Mouse (Mus musculus) duodenum, adult 2 months (tissue): Measurements from ENCODE around the gene Mex3d. TPM values are rescaled to one million over a fixed set of nuclear protein-coding genes. Genes with fewer than 3 reads are reported as not detected.

ENCODE experiments used
- polyA plus RNA-seq: library from polyadenylated mRNA; depleted of rRNA; stranded (reverse); fragments of >200 nt; gene quantifications from 2 replicates; pipeline ENCODE4 v1.2.3, GENCODE M21; 2012; ENCODE audit warnings: low replicate concordance; rRNA removed

The Mex3d gene
- polyA plus RNA-seq = 13.6 and 24.5 TPM in 2 replicates

DNA sequence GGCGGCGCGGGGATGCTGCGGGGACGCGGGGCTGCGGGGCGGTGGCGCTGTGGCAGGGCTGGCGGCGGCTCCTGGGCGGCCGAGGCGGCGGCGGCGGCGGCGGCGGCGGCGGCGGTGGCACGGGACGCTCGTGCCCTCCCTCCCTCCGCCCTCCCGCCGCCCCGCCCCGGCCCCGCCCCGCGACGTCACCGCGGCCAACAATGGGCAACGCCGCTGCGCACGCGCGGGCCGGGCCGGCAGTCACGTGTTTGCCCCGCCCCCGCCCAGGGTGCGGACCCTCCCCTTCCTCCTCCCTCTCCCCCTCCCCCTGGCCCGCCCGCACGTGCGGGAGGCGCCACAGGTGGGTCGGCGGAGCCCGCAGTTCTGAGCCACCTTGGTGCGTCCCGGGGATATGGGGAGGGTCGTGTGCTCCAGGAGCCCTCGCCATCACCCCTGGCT, at the start of gene Mex3d:
TSS of gene Mex3d (minus strand) at position 138 of the 438 bp plus-strand sequence.

DNA sequence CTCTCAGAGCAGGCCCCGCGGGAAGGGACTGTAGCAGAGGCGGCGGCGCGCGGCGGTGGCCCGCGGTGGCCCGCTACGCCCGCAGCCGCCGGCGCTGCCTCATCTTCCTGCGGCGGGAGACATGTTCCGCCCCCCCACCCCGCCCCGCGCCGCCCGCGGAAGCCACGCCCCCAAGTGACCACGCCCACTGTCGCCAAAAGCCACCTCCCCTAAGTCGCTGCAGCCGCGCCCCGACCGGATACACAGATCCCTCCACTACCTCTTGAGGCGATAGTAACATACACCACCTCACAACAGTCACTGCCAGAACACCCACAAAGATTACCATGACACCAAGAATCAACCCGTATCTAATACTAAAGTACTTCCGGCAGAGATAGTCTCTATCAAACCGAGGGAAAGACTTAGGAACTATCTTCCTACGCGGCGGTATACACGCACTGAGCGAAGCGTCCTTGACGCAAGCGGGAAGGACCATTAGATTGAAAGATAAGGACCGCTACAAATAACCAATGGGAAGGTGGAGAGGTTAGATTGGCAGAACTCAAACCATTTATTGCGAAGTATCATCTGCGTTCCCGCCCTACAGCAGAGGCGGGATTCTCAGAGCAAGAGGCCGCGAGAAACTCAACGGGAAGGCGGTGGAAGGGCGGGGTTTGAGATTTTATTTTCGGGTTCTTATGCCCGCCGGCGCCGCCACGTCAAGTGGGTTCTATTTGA, 46.2 kb upstream of the Mex3d start, which contains the start of gene Tcf3:
TSS of gene Tcf3 (minus strand) at position 135 of the 720 bp plus-strand sequence.

DNA sequence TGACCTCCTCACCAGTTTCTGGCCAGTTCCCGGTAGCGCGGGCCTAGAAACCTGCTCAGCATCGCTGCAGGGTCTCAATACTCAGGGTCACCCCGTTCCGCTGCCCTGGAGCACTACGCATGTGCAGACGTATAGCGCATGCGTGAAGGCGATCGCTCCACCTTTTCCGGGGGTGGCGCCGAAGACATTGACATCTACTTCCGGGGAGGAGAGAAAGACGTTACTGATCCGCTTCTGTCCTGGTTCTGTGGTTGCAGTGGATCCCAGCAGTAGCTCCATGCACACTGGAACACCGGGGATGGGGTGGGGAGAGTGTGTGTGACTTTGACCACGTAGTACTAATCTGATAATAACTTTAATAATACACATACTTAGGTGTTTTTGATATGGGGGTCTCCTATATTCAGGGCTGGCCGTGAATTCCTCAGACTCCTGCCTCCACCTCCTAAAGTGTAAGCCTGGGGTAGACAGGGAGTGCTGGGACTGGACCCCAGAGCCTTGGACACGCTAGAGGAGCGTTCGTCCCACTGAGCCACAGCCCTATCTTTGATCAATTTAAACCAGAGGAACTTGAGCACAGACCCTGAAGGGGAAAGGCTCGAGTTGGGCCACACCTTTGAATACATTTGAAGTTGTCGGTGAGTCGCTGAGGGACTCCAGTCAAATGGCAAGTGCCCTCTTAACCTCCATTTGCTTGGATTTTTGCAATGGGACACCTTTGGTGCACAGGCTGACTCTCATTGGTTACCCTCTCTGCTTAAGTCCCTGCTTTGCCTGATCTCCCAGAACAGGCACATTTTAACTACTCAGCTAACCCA, 19.4 kb upstream of the Mex3d start, which contains the start of gene Uqcr11:
TSS of gene Uqcr11 (minus strand) at position 147 of the 818 bp plus-strand sequence.

DNA sequence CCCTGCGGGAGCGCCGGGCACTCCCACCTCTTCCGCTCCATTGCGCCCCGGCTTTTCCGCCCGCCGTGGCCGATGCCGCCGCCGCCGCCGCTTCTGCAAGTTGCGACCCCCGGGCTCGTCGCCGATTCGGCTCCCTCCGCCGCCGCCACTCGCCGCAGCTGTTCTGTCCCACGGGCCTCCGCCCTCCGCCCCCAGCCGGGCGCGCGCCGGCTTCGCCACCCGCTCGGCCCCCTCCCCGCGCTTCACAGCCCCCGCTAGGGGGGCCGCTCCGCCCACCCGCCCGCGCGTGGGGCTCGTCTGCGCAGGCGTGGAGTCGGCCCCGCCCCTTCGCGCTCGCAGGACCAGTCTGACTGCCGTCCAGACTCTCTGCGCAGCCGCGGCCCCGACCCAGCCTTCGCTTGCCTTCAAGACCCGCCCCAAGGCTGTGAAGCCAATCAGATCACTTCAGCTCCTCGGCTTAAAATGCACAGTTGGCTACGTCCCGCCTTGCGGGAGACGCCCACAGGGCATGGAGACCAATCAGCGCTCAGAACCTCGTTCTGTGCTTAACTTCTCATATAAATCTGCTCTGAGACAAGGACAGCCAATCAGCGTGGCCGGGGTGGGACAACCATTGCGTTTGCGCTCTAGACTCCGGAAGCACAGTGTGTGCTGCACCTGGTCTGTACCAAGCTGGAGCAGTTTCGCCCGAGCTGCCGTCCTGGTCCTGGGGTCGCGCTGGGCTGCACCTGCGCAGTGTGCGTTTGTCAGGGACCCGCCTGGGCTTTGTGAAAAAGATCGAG, 11.9 kb upstream of the Mex3d start, which contains the start of gene Mbd3:
TSS of gene Mbd3 (minus strand) at position 360 of the 782 bp plus-strand sequence.

DNA sequence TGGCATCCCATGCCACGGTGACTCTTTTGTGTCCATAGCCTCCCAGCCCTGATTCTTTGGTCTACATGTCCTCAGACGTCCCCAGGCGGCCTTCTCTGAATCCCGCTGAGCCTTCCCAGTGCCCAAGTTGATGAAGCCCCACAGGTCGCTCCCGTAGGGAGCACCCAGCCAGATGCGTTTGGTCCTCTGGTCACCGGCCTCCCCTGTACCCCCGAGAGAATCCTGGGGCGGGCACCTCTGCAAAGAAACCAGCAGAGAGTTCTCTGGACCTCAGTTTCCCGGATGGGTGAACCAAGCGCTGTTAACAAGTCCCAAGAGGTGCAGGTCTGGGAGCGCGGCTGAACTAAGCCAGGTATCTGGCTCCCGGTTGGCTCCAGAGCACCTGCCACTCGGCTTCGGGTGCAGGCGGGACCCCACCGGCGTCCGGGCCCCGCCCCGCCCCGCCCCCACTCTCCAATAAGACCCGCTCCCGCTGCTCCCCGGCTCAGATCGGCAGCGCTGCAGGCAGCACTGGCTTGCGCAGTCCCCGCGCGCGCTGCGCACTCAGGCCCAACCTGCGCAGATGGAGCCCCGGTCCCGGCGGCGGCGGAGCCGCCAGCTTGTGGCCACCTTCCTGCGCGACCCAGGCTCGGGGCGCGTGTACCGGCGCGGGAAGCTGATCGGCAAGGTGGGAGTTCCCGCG, 31.3 kb downstream of the Mex3d start, which contains the start of gene Plk5:
TSS of gene Plk5 (plus strand) at position 459 of the 682 bp plus-strand sequence.

DNA sequence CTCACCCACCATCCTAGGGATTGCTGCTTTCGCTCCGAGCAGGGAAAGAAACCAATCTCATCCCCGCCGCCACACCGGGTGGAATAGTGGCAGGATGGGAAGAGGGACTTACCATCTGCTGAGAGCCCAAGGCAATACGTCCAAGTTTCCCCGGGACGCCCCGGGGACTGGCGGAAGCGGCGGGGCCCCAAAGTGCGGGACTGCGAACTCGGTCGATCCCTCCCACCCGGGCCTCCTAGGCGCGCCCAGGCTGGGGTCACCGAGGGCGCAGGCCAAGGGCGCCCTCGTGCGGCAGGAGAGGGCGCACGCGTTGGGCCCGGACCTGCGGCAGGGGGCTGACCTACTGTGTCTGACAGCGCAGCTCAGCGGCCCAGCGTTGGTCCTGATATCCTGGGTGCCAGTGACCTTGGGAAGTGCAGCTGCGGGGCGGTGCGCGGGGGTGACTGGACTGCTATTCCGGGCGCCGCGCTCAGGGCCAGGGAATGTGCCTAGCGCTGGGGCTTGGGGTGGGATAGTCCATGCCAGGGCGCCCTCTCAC, 39.1 kb downstream of the Mex3d start, which contains the start of gene Adamtsl5:
TSS of gene Adamtsl5 (minus strand) at position 169 of the 538 bp plus-strand sequence.

Other genes starting within 250 kb of the Mex3d start
- 5,808 and 7,935 TPM in 2 replicates for gene Atp5d, start 249.0 kb downstream of the Mex3d start, polyA plus RNA-seq
- gene Cbarp, start 246.8 kb downstream of the Mex3d start, polyA plus RNA-seq = 6.3 and 6.6 TPM in 2 replicates
- gene Midn, start 239.4 kb downstream of the Mex3d start, polyA plus RNA-seq = 198 and 360 TPM in 2 replicates
- 46.7 and 55.3 TPM in 2 replicates for gene Cirbp, start 221.7 kb downstream of the Mex3d start, polyA plus RNA-seq
- gene 1600002K03Rik, start 214.7 kb downstream of the Mex3d start, polyA plus RNA-seq = 12.6 and 12.7 TPM in 2 replicates
- gene Efna2, start 208.2 kb downstream of the Mex3d start, polyA plus RNA-seq = 2.0 and 2.2 TPM in 2 replicates
- gene Mum1, start 161.2 kb downstream of the Mex3d start, polyA plus RNA-seq = 14.5 and 19.2 TPM in 2 replicates
- gene Ndufs7, start 138.5 kb downstream of the Mex3d start, polyA plus RNA-seq = 967 and 1,434 TPM in 2 replicates
- gene Gamt, start 126.6 kb downstream of the Mex3d start, polyA plus RNA-seq = 15.1 and 43.1 TPM in 2 replicates
- 104 and 128 TPM in 2 replicates for gene Dazap1, start 126.2 kb downstream of the Mex3d start, polyA plus RNA-seq
- 739 and 1,199 TPM in 2 replicates for gene Rps15, start 95.2 kb downstream of the Mex3d start, polyA plus RNA-seq
- gene Apc2, start 91.7 kb downstream of the Mex3d start, polyA plus RNA-seq = 0.88 and 1.1 TPM in 2 replicates
- gene 2310011J03Rik, start 67.1 kb downstream of the Mex3d start, polyA plus RNA-seq = 52.1 and 92.1 TPM in 2 replicates
- 37.6 and 47.6 TPM in 2 replicates for gene Pcsk4, start 58.2 kb downstream of the Mex3d start, polyA plus RNA-seq
- 257 and 279 TPM in 2 replicates for gene Reep6, start 57.7 kb downstream of the Mex3d start, polyA plus RNA-seq
- gene Adamtsl5, start 39.2 kb downstream of the Mex3d start, polyA plus RNA-seq = 113 and 171 TPM in 2 replicates
- gene Plk5, start 31.2 kb downstream of the Mex3d start, polyA plus RNA-seq = 2.4 and 7.5 TPM in 2 replicates
- 76.6 and 89.3 TPM in 2 replicates for gene Mbd3, start 11.9 kb upstream of the Mex3d start, polyA plus RNA-seq
- gene Uqcr11, start 19.2 kb upstream of the Mex3d start, polyA plus RNA-seq = 2,686 and 4,056 TPM in 2 replicates
- 95.5 and 98.0 TPM in 2 replicates for gene Tcf3, start 46.0 kb upstream of the Mex3d start, polyA plus RNA-seq
- 0.26 and 4.2 TPM in 2 replicates for gene Onecut3, start 107.2 kb upstream of the Mex3d start, polyA plus RNA-seq
- gene Atp8b3, start 151.5 kb upstream of the Mex3d start, polyA plus RNA-seq = 0.02 TPM in 1 of 2 replicates, not detected in the other
- gene Rexo1, start 173.9 kb upstream of the Mex3d start, polyA plus RNA-seq = 50.2 and 62.3 TPM in 2 replicates
- 22.7 and 36.3 TPM in 2 replicates for gene Klf16, start 189.7 kb upstream of the Mex3d start, polyA plus RNA-seq
- gene Abhd17a, start 202.7 kb upstream of the Mex3d start, polyA plus RNA-seq = 502 and 1,087 TPM in 2 replicates
- 164 and 176 TPM in 2 replicates for gene Scamp4, start 215.2 kb upstream of the Mex3d start, polyA plus RNA-seq
- gene Adat3, start 215.2 kb upstream of the Mex3d start, polyA plus RNA-seq = 23.9 and 33.1 TPM in 2 replicates
- 1.7 and 2.4 TPM in 2 replicates for gene Gm49322, start 218.4 kb upstream of the Mex3d start, polyA plus RNA-seq
- gene Csnk1g2, start 235.2 kb upstream of the Mex3d start, polyA plus RNA-seq = 194 and 256 TPM in 2 replicates